Mouse (Mus musculus): ENCODE results near the gene Zfp719. TPM values are rescaled to one million over a fixed set of nuclear protein-coding genes. Genes with fewer than 3 reads are reported as not detected.
A peak's percentile ranks its signal among the peaks of the same experiment; 100 is the strongest.

Zfp719 gene
- polyA plus RNA-seq (2015; fragmentation: Nextera tagmentation; extraction: Ambion mirVana) = 2.0 and 2.2 TPM in 2 replicates

- H3K27ac ChIP-seq (replicated peaks) = peak within 1 kb of the TSS; percentile 76
- peak within 1 kb of the TSS; percentile 71 for H3K4me3 ChIP-seq (replicated peaks)
- peaks cover 16% of the 10 kb centered on the region for H3K4me1 ChIP-seq (replicated peaks)
- no peaks in the 10 kb centered on the region for H3K9me3 ChIP-seq (replicated peaks)
- WGBS (ENCODE audit: insufficient replicate concordance) = under 1% methylated on average over 37 of the region's 37 CpGs
- peak; percentile 94 for ATAC-seq (ENCODE audit: insufficient read depth)
- peaks cover 8% of the 10 kb centered on the region for H3K36me3 ChIP-seq (replicated peaks)
- peak within 1 kb of the TSS; percentile 57 for H3K9ac ChIP-seq
- no peaks in the 10 kb centered on the region for H3K27me3 ChIP-seq
- H3K4me2 ChIP-seq = peak within 1 kb of the TSS; percentile 82
These were observed at the start of gene Zfp719 for GRCm38 (mm10) chr7:43579440-43580171. Gene Zfp719 (plus strand): TSS chr7:43579610.

GRCm38 (mm10) chr7:43530216-43530785, 49.1 kb upstream of the Zfp719 start:
- no peak for ATAC-seq (ENCODE audit: insufficient read depth)
- H3K4me2 ChIP-seq = peak overlapping the region; percentile 10; the same call in 1 of the 2 replicates
- no peak overlapping the region for H3K27ac ChIP-seq (replicated peaks)
- no peaks in the 10 kb centered on the region for H3K27me3 ChIP-seq
- H3K9ac ChIP-seq = no peak overlapping the region
- whole genome bisulfite sequencing (ENCODE audit: insufficient replicate concordance) = 30% methylated on average over 8 of the region's 8 CpGs
- no peaks in the 10 kb centered on the region for H3K36me3 ChIP-seq (replicated peaks)
- no peaks in the 10 kb centered on the region for H3K9me3 ChIP-seq (replicated peaks)
- H3K4me1 ChIP-seq (replicated peaks) = no peaks in the 10 kb centered on the region
- no peak overlapping the region for H3K4me3 ChIP-seq (replicated peaks)

- ATAC-seq (ENCODE audit: insufficient read depth) = peak; percentile 37; the same call in 1 of the 2 replicates
- H3K4me2 ChIP-seq = peak overlapping the region; percentile 18; the same call in 1 of the 2 replicates
- 24% methylated on average over 9 of the region's 9 CpGs for WGBS (ENCODE audit: insufficient replicate concordance)
- peak overlapping the region; percentile 42 for H3K27ac ChIP-seq (replicated peaks)
- no peaks in the 10 kb centered on the region for H3K4me1 ChIP-seq (replicated peaks)
- peak overlapping the region; percentile 22; the same call in 1 of the 2 replicates for H3K4me3 ChIP-seq (replicated peaks)
- H3K36me3 ChIP-seq (replicated peaks) = no peaks in the 10 kb centered on the region
- H3K27me3 ChIP-seq = no peaks in the 10 kb centered on the region
- H3K9me3 ChIP-seq (replicated peaks) = no peaks in the 10 kb centered on the region
- H3K9ac ChIP-seq = no peak overlapping the region
These were observed 46.4 kb upstream of the Zfp719 start for GRCm38 (mm10) chr7:43532936-43533505.

GRCm38 (mm10) chr7:43538524-43538923, 40.9 kb upstream of the Zfp719 start:
- Histone ChIP-seq H3K27ac (replicated peaks) (no peak overlapping the region), H3K4me3 (replicated peaks) (no peak overlapping the region), H3K27me3 (no peaks in the 10 kb centered on the region), H3K4me2 (no peak overlapping the region), H3K36me3 (replicated peaks) (no peaks in the 10 kb centered on the region), H3K4me1 (replicated peaks) (no peaks in the 10 kb centered on the region), H3K9ac (no peak overlapping the region), H3K9me3 (replicated peaks) (no peaks in the 10 kb centered on the region)
- no peak for ATAC-seq (ENCODE audit: insufficient read depth)
- WGBS (ENCODE audit: insufficient replicate concordance) = 43% methylated on average over 4 of the region's 4 CpGs

- ATAC-seq (ENCODE audit: insufficient read depth) = no peak
- Histone ChIP-seq H3K36me3 (replicated peaks) (no peaks in the 10 kb centered on the region), H3K27me3 (no peaks in the 10 kb centered on the region)
These were observed 35.0 kb upstream of the Zfp719 start, which contains the start of gene Cd33 for GRCm38 (mm10) chr7:43544225-43544977. Gene Cd33 (minus strand): TSS chr7:43544428.

GRCm38 (mm10) chr7:43545656-43546545, 33.5 kb upstream of the Zfp719 start:
- Histone ChIP-seq H3K27me3 (no peaks in the 10 kb centered on the region), H3K4me2 (no peak overlapping the region), H3K27ac (replicated peaks) (no peak overlapping the region), H3K9me3 (replicated peaks) (no peaks in the 10 kb centered on the region), H3K4me1 (replicated peaks) (no peaks in the 10 kb centered on the region), H3K4me3 (replicated peaks) (no peak overlapping the region), H3K9ac (no peak overlapping the region), H3K36me3 (replicated peaks) (no peaks in the 10 kb centered on the region)
- 45% methylated on average over 7 of the region's 7 CpGs for WGBS (ENCODE audit: insufficient replicate concordance)
- no peak for ATAC-seq (ENCODE audit: insufficient read depth)

More at GRCm38 (mm10) chr7:43544225-43544977, 35.0 kb upstream of the Zfp719 start, which contains the start of gene Cd33:
- Histone ChIP-seq H3K4me3 (replicated peaks) (no peak within 1 kb of the TSS), H3K4me1 (replicated peaks) (no peaks in the 10 kb centered on the region), H3K27ac (replicated peaks) (no peak within 1 kb of the TSS), H3K9me3 (replicated peaks) (no peaks in the 10 kb centered on the region), H3K4me2 (no peak within 1 kb of the TSS), H3K9ac (no peak within 1 kb of the TSS)
- WGBS (ENCODE audit: insufficient replicate concordance) = 37% methylated on average over 7 of the region's 7 CpGs

DNA sequence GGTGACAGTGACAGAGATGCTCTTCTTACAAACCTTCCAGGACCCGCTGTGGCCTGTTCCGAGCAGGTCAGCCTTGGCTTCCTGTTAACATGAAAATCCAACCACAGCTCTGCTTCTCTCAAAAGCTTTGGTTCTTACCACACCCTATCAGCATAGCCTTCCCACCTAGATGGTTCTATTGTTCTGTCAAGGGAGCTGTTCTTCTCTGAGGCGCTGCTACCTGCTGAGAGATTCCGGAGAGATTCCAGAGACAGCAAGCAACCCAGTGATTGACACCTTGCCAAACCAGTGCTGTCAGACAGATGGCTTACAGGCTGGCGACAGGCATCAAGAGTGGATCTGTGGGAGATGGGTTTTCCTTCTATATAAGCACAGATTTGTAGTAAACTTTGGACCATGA, 31.7 kb upstream of the Zfp719 start:
- H3K36me3 ChIP-seq (replicated peaks) = no peaks in the 10 kb centered on the region
- H3K9ac ChIP-seq = no peak overlapping the region
- H3K4me2 ChIP-seq = no peak overlapping the region
- no peak overlapping the region for H3K27ac ChIP-seq (replicated peaks)
- WGBS (ENCODE audit: insufficient replicate concordance) = 43% methylated on average over 5 of the region's 5 CpGs
- ATAC-seq (ENCODE audit: insufficient read depth) = no peak
- no peak overlapping the region for H3K4me3 ChIP-seq (replicated peaks)
- no peaks in the 10 kb centered on the region for H3K27me3 ChIP-seq
- no peaks in the 10 kb centered on the region for H3K9me3 ChIP-seq (replicated peaks)
- no peaks in the 10 kb centered on the region for H3K4me1 ChIP-seq (replicated peaks)

- 56% methylated on average over 4 of the region's 4 CpGs for WGBS (ENCODE audit: insufficient replicate concordance)
- no peaks in the 10 kb centered on the region for H3K27me3 ChIP-seq
- H3K4me3 ChIP-seq (replicated peaks) = no peak overlapping the region
- no peak overlapping the region for H3K27ac ChIP-seq (replicated peaks)
- no peak overlapping the region for H3K9ac ChIP-seq
- H3K9me3 ChIP-seq (replicated peaks) = no peaks in the 10 kb centered on the region
- no peaks in the 10 kb centered on the region for H3K4me1 ChIP-seq (replicated peaks)
- H3K4me2 ChIP-seq = no peak overlapping the region
- H3K36me3 ChIP-seq (replicated peaks) = no peaks in the 10 kb centered on the region
- ATAC-seq (ENCODE audit: insufficient read depth) = no peak
These were observed 31.2 kb upstream of the Zfp719 start for GRCm38 (mm10) chr7:43548206-43548605.

DNA sequence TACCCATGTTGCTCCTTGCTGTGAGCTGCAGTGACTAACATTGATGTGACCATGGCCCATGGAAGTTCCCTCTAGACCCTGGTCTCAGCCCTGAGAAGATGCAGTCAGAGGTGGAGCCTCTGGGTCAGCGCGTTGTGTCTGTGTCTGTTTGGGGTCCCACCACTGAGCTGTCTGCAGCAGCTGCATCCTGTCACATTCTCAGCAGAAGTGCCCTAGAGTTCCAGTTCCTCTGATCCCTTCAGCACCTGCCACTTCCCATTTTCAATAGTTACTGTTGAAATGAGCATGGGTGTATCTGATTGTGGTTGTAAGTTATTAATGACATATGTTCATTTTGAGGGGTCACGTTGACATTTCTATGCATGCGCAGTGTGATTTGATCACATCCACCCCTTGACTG, 26.3 kb upstream of the Zfp719 start:
- ATAC-seq (ENCODE audit: insufficient read depth) = no peak
- H3K4me1 ChIP-seq (replicated peaks) = no peaks in the 10 kb centered on the region
- WGBS (ENCODE audit: insufficient replicate concordance) = 21% methylated on average over 4 of the region's 4 CpGs

GRCm38 (mm10) chr7:43554550-43554949, 24.9 kb upstream of the Zfp719 start:
- ATAC-seq (ENCODE audit: insufficient read depth) = no peak
- no peaks in the 10 kb centered on the region for H3K4me1 ChIP-seq (replicated peaks)
- no peaks in the 10 kb centered on the region for H3K27me3 ChIP-seq
- H3K27ac ChIP-seq (replicated peaks) = no peak overlapping the region
- no peak overlapping the region for H3K4me3 ChIP-seq (replicated peaks)
- no peaks in the 10 kb centered on the region for H3K36me3 ChIP-seq (replicated peaks)
- 11% methylated on average over 3 of the region's 3 CpGs for WGBS (ENCODE audit: insufficient replicate concordance)
- no peak overlapping the region for H3K9ac ChIP-seq
- no peak overlapping the region for H3K4me2 ChIP-seq
- no peaks in the 10 kb centered on the region for H3K9me3 ChIP-seq (replicated peaks)

More for the DNA sequence above, 26.3 kb upstream of the Zfp719 start:
- Histone ChIP-seq H3K4me2 (no peak overlapping the region), H3K9ac (no peak overlapping the region), H3K9me3 (replicated peaks) (no peaks in the 10 kb centered on the region), H3K27ac (replicated peaks) (no peak overlapping the region), H3K4me3 (replicated peaks) (no peak overlapping the region), H3K27me3 (no peaks in the 10 kb centered on the region), H3K36me3 (replicated peaks) (no peaks in the 10 kb centered on the region)

All from liver, embryonic 15.5 days (tissue).